Mouse (Mus musculus): ENCODE measurements around the gene Nln.

- TF ChIP-seq CTCF (IDR thresholded peaks at IDR 0.05; ENCODE audit: low read depth, low read length): no peak
- TF ChIP-seq POLR2A (IDR thresholded peaks at IDR 0.05; ENCODE audit: borderline replicate concordance, low read depth, low read length): no peak
Observed at GRCm38 (mm10) chr13:104109816-104110521, 555 bp upstream of the Nln start.

Data from bone marrow macrophage, adult 2 months (primary cell).